ENCODE assay signal across 8 mouse cellular contexts in genomic region chr11:35587174-35587959, GRCm38 (mm10).
DNase-seq lines count a peak whose midpoint lies in the region; ATAC-seq and TF ChIP-seq lines count a peak whose summit lies in the region.
"Had no signal": no experiment of that assay in that cellular context is flagged by ENCODE, and none has a peak within 500 bp of the region (broad histone marks: within the 10 kb centered on the region; RNA-seq: fewer than 3 reads in every experiment).

No protein-coding gene starts in this region.

- no peak overlapping the region for H3K9ac ChIP-seq in intestine, postnatal 0 days (ENCODE audit: low read depth, low read length)
- H3K9ac ChIP-seq: liver, embryonic 14.5 days had no signal

- TF ChIP-seq POLR2A in lung, adult 2 months (IDR thresholded peaks at IDR 0.05; ENCODE audit: borderline replicate concordance, extremely low read depth, low read depth, low read length) = no peak

- no peaks in the 10 kb centered on the region for H3K36me3 ChIP-seq in intestine, postnatal 0 days (ENCODE audit: control insufficient read depth, insufficient read depth)

- no peaks in the 10 kb centered on the region for H3K4me1 ChIP-seq in intestine, postnatal 0 days (replicated peaks; ENCODE audit: control insufficient read depth, insufficient read depth, low read length)
- no peaks in the 10 kb centered on the region for H3K4me1 ChIP-seq in lung, adult 2 months (ENCODE audit: control insufficient read depth, insufficient read depth, low read length)

- no peak overlapping the region for H3K27ac ChIP-seq in intestine, postnatal 0 days (ENCODE audit: low read depth, low read length)
- H3K27ac ChIP-seq: liver, embryonic 14.5 days had no signal

- H3K4me2 ChIP-seq in intestine, postnatal 0 days (replicated peaks; ENCODE audit: low read depth) = no peak overlapping the region

- ATAC-seq in intestine, postnatal 0 days = 0 out of 2 replicates have a peak, but pooled peaks have one; percentile 19
- no peak for ATAC-seq in megakaryocyte progenitor cell, adult 5-6 weeks (replicated peaks; ENCODE audit: poor library complexity)

- H3K4me3 ChIP-seq in intestine, postnatal 0 days (ENCODE audit: low read depth, low read length) = no peak overlapping the region
- H3K4me3 ChIP-seq in lung, adult 2 months (replicated peaks; ENCODE audit: extremely low read depth, low read depth, low read length) = no peak overlapping the region

- DNase-seq in adrenal gland, adult 2 months = peak; percentile 98
- DNase-seq in cerebellum, adult 18-20 months = peak; percentile 93 to 96
- DNase-seq in gastrocnemius, postnatal 4 days (ENCODE audit: low spot score in 2 of 2) = peak; percentile 35 to 77
- peak; percentile 35 for DNase-seq in lung, adult 2 months
- peak; percentile 56 for DNase-seq in right cerebral cortex, postnatal 25 days

- WGBS in intestine, postnatal 0 days = 51% methylated on average over 13 of the region's 13 CpGs
- WGBS in lung, adult 2 months = 55% methylated on average over 13 of the region's 13 CpGs

- no peaks in the 10 kb centered on the region for H3K27me3 ChIP-seq in intestine, postnatal 0 days (replicated peaks; ENCODE audit: control insufficient read depth, insufficient read depth, low read length)

- H3K9me3 ChIP-seq in intestine, postnatal 0 days (ENCODE audit: control insufficient read depth) = no peaks in the 10 kb centered on the region

- TF ChIP-seq CTCF in intestine, postnatal 0 days (IDR thresholded peaks at IDR 0.05; ENCODE audit: low read depth) = no peak
- TF ChIP-seq CTCF in lung, adult 2 months (IDR thresholded peaks at IDR 0.05; ENCODE audit: insufficient read depth, low read length) = no peak

Comparison
In these comparisons a context has a peak if more than half of its experiments do, and no peak if none do; other contexts are left out.
1. DNase-seq: peak in every context shown above with its lines; median percentile 98 in adrenal gland, adult 2 months; 94 in cerebellum, adult 18-20 months; 56 in gastrocnemius, postnatal 4 days; 56 in right cerebral cortex, postnatal 25 days; 35 in lung, adult 2 months.